Mouse (Mus musculus) myocyte (in vitro differentiated cells): Measurements from ENCODE around the gene Cep170.

ENCODE experiments used
- CEBPB ChIP-seq: IDR thresholded peaks from 2 replicates; pipeline ENCODE4 v1.6.1; 2011; ENCODE audit warnings: mild to moderate bottlenecking, moderate library complexity; ENCODE audit not compliant: poor library complexity, insufficient read depth, severe bottlenecking
- E2F4 ChIP-seq: IDR thresholded peaks from one replicate; pipeline ENCODE4 v1.6.1; 2011; ENCODE audit warnings: mild to moderate bottlenecking, control low read depth, moderate library complexity; ENCODE audit not compliant: insufficient read depth
- MAX ChIP-seq: IDR thresholded peaks from one replicate; pipeline ENCODE4 v1.6.1; 2011; ENCODE audit warnings: low read depth, mild to moderate bottlenecking, control low read depth
- MYOD1 ChIP-seq, 3 experiments: IDR thresholded peaks; one replicate each; pipeline ENCODE4 v1.6.1; 2011; ENCODE audit warnings: control low read depth in 2 of 3, low read depth in 2 of 3, mild to moderate bottlenecking in 2 of 3, moderate library complexity in 1 of 3; ENCODE audit not compliant: insufficient read length in 2 of 3, control insufficient read depth in 1 of 3
- MYOG ChIP-seq, 3 experiments: IDR thresholded peaks; one replicate each; pipeline ENCODE4 v1.6.1; 2011; ENCODE audit warnings: control low read depth in 2 of 3, low read depth in 2 of 3, mild to moderate bottlenecking in 2 of 3; ENCODE audit not compliant: insufficient read length in 2 of 3, control insufficient read depth in 1 of 3, insufficient read depth in 1 of 3
- POLR2A ChIP-seq: IDR thresholded peaks from one replicate; pipeline ENCODE4 v1.6.1; 2011; ENCODE audit warnings: low read depth, mild to moderate bottlenecking, control low read depth, moderate library complexity; ENCODE audit not compliant: insufficient read length
- POLR2AphosphoS2 ChIP-seq: IDR thresholded peaks from one replicate; pipeline ENCODE4 v1.6.1; 2011; ENCODE audit warnings: low read depth, control low read depth; ENCODE audit not compliant: insufficient read length
- SRF ChIP-seq: IDR thresholded peaks from one replicate; pipeline ENCODE4 v1.6.1; 2011; ENCODE audit warnings: low read depth; ENCODE audit not compliant: control insufficient read depth, insufficient read length
- TCF3 ChIP-seq: IDR thresholded peaks from one replicate; pipeline ENCODE4 v1.6.1; 2011; ENCODE audit warnings: low read depth, control low read depth; ENCODE audit not compliant: insufficient read length
- USF1 ChIP-seq: IDR thresholded peaks from one replicate; pipeline ENCODE4 v1.6.1; 2011; ENCODE audit warnings: low read depth, mild to moderate bottlenecking, control low read depth, moderate library complexity

- no peak for TF ChIP-seq POLR2A
- no peak for TF ChIP-seq MAX
- no peak for TF ChIP-seq SRF
- no peak for TF ChIP-seq USF1
- no peak for TF ChIP-seq CEBPB
- TF ChIP-seq MYOG (IDR thresholded peaks at IDR 0.05; ENCODE audit: control insufficient read depth in 1 of 3, insufficient read depth in 1 of 3, insufficient read length in 2 of 3, low read depth in 2 of 3) = no peak
- no peak for TF ChIP-seq POLR2AphosphoS2
- TF ChIP-seq MYOD1 (IDR thresholded peaks at IDR 0.05; ENCODE audit: control insufficient read depth in 1 of 3, insufficient read length in 2 of 3, low read depth in 2 of 3) = no peak
- no peak for TF ChIP-seq E2F4
- TF ChIP-seq TCF3 = no peak
Observed at GRCm38 (mm10) chr1:176825084-176825483, 11.2 kb upstream of the Cep170 start.
